Mouse (Mus musculus): Measurements from ENCODE around the gene Fabp6. TPM values are rescaled to one million over a fixed set of nuclear protein-coding genes. Genes with fewer than 3 reads are reported as not detected.

The Fabp6 gene
- not detected for polyA plus RNA-seq (2015; fragmentation: Illumina TruSeq; extraction: RNeasy Lipid Tissue Mini Kit (QIAGEN cat#74804); ENCODE audit: low read depth, low replicate concordance)

DNA sequence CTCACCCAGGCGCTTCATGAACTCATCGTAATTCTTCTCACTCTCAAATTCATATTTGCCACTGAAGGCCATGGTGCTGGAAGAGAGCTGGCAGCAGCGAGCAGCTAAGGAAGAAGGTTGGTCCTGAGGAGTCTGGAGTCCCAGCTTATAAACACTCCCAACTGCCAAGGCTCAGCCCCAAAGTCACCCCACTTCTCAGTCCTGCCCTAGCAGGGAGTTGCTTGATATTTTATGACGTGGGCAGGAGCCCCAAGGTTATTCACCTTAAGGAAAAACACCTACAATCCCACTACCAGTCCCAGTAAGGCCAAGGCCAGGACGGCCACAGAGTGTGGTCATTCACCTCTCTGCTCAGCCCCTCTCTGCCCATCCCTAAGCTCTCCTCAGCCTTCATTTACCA is at the start of gene Fabp6:
Fabp6 (minus strand) TSS at position 101 of the 400 bp plus-strand sequence.

DNA sequence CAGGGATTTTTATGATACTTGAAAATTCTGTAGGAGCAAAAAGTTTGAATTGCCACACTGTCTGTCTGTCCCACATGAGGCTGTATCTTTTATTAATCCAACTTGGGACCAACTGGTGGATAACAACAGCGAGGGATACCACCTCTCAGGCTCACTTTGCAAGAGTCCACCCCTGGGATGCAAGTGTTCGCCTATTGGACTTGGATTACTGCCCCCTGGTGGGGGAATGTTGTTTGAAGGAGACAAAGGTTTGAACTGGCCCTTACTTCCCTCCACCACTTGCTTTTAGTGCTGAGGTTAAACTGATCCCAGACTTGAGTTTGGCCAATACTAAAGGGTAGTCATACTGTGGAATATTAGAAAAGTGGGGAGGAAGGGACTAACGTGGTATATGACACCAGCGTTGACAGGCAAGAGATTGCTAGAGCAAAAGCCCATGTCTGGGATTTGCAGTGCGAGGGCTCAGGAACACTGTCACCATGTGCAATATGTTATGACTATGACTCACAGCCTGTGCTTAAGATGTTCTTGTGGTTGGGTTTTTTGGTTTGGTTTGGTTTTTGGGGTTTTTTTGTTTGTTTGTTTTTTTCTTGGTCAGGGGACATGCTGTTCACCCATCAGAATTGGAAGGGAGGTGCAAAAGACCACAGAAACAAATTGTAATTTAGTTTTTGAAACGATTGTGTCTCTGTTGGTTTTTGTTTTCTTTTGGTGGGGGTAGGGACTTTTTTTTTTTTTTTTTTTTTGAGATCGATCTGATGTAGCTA is 14.8 kb downstream of the Fabp6 start, which contains the start of gene 4933415A04Rik:
4933415A04Rik (plus strand) TSS at position 717 of the 767 bp plus-strand sequence.

Other genes starting within 250 kb of the Fabp6 start
- gene Pttg1, start 175.3 kb downstream of the Fabp6 start, polyA plus RNA-seq (2015; fragmentation: Illumina TruSeq; extraction: RNeasy Lipid Tissue Mini Kit (QIAGEN cat#74804); ENCODE audit: low read depth, low replicate concordance): 109 TPM
- gene Slu7, start 167.8 kb downstream of the Fabp6 start, polyA plus RNA-seq (2015; fragmentation: Illumina TruSeq; extraction: RNeasy Lipid Tissue Mini Kit (QIAGEN cat#74804); ENCODE audit: low read depth, low replicate concordance): 48.3 TPM
- 2.1 TPM for gene C1qtnf2, start 127.3 kb downstream of the Fabp6 start, polyA plus RNA-seq (2015; fragmentation: Illumina TruSeq; extraction: RNeasy Lipid Tissue Mini Kit (QIAGEN cat#74804); ENCODE audit: low read depth, low replicate concordance)
- 2.1 TPM for gene Ccnjl, start 72.8 kb downstream of the Fabp6 start, polyA plus RNA-seq (2015; fragmentation: Illumina TruSeq; extraction: RNeasy Lipid Tissue Mini Kit (QIAGEN cat#74804); ENCODE audit: low read depth, low replicate concordance)
- 0.58 TPM for gene 4933415A04Rik, start 14.5 kb downstream of the Fabp6 start, polyA plus RNA-seq (2015; fragmentation: Illumina TruSeq; extraction: RNeasy Lipid Tissue Mini Kit (QIAGEN cat#74804); ENCODE audit: low read depth, low replicate concordance)
- gene Pwwp2a, start 80.5 kb upstream of the Fabp6 start, polyA plus RNA-seq (2015; fragmentation: Illumina TruSeq; extraction: RNeasy Lipid Tissue Mini Kit (QIAGEN cat#74804); ENCODE audit: low read depth, low replicate concordance): 26.8 TPM
- 88.2 TPM for gene Ttc1, start 146.5 kb upstream of the Fabp6 start, polyA plus RNA-seq (2015; fragmentation: Illumina TruSeq; extraction: RNeasy Lipid Tissue Mini Kit (QIAGEN cat#74804); ENCODE audit: low read depth, low replicate concordance)

Data from brain, adult 10 weeks (tissue).